Mouse (Mus musculus) v-Abl transformed pro-B cells (cell line): ENCODE measurements around the gene Ptgir.

Experiments used
- in situ Hi-C, 2 experiments: fragments of 400-800 bp; cut with MboI; formaldehyde crosslinking; loops; one replicate each; pipeline ENCODE4 v1.15.1; 2025; ENCODE audit not compliant: unreplicated experiment in 2 of 2

Gene Ptgir

GRCm38 (mm10) chr7:16912360-16912759 is 6.1 kb downstream of the Ptgir start:
- in situ Hi-C loops, result loop anchor here in 1 of 2 experiments (5.0 kb wide), 1 partner anchor 275 kb away; no protein-coding TSS in a partner anchor

GRCm38 (mm10) chr7:16913806-16914452 is 7.6 kb downstream of the Ptgir start:
- in situ Hi-C loops, result loop anchor here in 1 of 2 experiments (5.0 kb wide), 1 partner anchor 277 kb away; no protein-coding TSS in a partner anchor

DNA sequence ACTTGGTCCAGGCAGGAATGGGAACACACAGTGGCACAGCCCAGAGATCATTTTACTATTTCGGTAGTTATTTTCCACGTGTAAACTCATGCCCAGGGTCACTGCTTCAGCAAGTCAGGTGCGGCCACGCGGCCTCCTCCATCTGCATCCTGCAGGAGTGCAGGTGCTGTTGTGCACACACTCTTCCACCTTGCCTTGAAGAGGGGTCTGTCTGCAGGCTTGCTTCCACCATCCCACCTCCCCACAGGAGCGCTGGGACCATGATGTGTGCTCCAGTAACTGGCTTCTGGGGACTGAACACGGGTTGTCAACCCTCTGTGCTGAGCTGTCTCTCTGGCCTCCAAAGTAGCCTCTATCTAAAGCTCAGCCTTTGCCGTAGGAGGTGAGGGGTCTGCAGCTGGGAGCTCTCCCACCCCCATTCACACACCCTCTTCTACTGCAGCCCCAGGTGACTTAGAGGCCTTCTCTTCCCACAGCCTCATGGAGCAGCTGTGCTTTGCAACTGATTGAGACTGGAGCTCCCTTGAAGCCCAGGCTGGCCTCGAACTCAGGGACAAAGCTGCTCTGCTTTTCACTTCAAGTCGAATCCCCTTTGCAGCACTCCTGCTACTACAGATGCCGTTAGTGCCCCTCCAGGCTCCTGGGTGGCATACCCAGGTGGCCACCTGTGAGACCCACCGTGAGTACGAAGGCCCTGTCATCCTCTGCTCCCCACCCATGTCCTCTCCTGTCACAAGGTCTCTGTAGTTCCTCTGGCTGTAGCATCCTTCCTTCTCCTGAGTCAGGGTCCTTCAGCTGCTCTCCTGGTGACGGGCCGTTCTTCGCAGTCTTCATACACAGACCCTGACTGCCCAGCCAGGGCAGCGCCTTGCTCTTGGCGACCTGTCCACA is 8.4 kb downstream of the Ptgir start:
- in situ Hi-C loops, result loop anchor here in 1 of 2 experiments (5.0 kb wide), 1 partner anchor 277 kb away; no protein-coding TSS in a partner anchor

DNA sequence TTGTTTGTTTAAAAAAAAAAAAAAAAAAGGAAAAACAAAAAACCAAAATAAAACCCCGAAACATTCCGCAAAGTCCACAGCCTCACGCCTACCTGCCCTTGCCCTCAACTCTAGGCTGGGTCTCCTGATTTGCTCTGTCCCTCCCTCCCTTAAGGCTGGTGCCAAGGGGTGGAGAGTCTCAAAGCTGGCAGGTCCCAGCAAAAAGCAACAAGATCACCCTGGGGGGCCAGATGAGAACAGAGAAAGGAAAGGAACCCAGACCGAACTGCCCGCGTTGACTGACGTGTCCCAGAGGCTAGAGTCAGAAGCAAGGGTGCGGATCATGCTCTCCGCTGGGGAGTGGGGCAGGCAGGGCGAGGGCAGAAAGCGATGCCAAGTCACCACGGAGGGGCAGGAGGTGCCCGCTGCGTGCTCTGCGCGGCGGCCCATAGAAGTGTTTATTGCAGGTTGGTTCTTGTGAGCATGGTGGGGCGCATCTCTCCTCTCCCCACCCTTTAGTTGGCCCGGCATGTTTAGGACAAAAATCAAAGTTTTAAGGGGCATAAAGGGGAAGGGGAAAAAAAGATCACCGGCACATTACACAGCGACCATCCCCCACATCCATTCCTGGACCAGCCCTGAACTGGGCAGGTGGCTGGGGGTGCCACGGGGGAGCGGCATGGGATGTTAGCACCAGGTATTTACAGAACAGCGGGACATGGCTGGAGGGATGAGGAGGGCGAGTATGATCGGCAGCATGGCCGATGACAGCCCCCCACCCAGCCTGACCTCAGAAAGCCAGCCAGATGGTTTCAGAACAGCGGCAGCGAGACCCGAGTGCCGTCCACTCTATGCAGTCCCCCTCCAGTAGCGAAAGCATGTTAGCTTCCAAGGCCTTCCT is 9.4 kb downstream of the Ptgir start:
- in situ Hi-C loops, result no loop called here

DNA sequence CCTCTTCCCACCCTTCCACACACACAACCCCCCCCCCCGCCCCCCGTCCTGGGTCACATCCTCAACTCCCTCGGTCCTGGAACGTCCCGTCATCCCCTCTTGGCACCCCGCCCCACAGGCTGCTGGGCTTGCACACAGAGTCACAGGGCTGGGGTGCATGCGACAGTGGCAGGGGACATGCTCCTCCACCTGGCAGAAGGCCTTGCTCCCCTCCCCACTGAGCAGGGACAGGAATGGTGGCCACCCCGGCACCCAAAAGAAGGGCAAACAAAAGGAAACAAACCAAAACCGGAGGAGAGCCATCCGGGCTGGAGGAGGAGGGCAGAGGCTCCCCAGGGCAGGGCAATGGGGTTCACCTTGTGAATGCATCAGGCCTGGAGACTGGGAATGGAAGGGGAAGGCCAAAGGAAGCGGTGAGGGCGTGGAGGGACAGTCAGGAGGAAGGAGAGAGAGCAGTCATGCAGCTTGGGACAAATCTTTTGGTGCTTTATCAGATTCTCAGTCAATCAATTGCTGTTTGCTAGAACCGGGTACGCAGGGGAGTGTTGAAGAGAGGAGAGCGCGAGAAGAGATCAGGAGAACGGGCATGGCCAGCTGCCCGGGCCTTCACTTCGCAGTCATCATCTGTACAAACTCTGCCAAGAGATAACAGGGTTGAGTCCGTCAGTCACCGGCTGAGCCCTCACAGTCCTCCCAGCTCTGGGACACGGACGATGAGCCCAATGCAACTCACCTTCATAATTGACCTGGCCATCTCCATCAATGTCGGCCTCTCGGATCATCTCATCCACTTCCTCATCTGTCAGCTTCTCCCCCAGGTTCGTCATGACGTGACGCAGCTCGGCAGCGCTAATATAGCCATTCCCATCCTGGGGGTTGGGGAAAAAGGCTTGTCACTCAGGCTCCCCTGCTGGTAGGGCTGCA is 10.3 kb downstream of the Ptgir start:
- in situ Hi-C loops, result no loop called here

GRCm38 (mm10) chr7:16917447-16917846 is 11.2 kb downstream of the Ptgir start:
- in situ Hi-C loops, result no loop called here

DNA sequence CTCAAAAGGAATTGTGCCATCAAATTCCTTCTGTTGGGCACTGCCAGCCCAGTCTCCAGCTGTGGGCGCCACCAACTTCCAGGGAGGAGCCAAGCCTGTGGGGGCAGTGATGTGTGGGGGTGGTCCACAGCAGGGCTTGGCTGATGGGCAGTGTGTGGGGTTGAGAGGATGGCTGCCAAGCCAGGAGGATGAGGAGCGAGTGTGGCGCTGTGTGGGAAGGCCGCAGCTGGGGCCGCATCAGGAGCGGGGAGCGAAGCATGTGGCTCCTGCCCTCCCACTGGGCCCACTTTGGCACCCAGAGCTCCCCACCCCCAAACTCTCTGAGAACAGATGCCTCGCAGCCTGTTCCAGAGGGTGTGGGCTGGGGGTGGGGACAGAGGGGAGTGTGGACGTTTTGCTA is 11.7 kb downstream of the Ptgir start:
- in situ Hi-C loops, result no loop called here

GRCm38 (mm10) chr7:16918670-16919069 is 12.4 kb downstream of the Ptgir start:
- in situ Hi-C loops, result no loop called here

DNA sequence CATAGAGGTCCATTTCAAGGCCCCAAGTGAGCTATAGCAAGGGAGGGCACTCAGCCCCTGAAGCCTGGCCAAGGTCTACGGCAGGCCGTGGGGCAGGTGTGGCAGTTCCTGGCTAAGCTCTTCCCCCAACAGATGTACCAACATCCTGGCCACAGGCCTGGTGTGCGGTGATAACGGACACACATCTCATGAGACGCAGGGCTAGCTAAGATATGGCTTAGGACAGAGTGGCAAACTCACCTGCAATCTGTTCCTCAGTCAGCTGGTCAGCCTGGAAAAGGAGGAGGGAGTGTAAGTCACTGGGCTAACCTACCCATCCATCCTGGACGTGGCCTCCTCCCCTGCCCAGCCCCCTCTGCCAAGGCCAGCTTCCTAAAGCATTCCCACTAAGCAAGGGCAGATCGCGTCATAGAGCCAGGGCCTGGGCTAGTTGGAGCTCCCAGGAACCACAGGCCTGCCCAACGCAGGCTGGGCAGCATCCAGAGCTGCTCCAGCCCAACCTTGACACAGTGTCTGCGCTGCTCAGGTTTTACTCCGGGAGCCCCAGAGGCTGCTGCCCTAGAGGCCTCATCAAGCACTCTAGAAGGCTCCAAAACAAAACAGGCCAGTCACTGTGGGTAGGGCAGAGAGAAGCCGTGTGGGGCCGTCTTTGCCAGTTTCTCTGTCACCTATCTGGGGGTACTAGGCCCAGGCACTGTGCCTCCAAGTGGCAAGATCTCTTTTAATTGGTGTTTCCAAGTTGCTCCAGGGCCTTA is 13.3 kb downstream of the Ptgir start:
- in situ Hi-C loops, result loop anchor here (5.0 kb wide), 2 partner anchors 42 to 47 kb away; partner anchors contain the start of gene Dact3 (in 1 of the 2)

DNA sequence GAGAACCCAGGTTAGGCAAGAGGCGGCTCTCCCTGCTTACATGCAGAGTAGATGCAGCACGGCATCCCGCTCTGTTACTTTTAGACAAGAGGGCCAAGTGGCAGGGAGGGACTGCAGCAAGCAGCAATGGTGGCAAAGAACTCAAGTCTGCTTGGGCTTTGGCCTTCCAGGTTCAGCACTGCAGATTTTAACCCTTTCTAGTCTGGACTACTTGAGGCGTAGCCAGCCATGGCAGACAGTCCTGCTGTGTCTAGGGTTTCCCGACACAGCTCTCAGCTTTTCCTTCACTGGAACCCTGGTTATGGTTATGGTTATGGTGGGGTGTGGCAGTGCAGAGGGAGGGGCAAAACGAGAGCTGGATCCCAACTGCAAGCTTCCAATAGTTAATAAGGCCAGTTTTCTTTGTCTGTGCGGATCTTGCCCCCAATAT is 13.9 kb downstream of the Ptgir start:
- in situ Hi-C loops, result loop anchor here (5.0 kb wide), 2 partner anchors 43 to 48 kb away; partner anchors contain the start of gene Dact3 (in 1 of the 2)

GRCm38 (mm10) chr7:16920818-16921791 is 14.8 kb downstream of the Ptgir start:
- in situ Hi-C loops, result loop anchor here (5.0 kb wide), 2 partner anchors 44 to 49 kb away; partner anchors contain the start of gene Dact3 (in 1 of the 2)

DNA sequence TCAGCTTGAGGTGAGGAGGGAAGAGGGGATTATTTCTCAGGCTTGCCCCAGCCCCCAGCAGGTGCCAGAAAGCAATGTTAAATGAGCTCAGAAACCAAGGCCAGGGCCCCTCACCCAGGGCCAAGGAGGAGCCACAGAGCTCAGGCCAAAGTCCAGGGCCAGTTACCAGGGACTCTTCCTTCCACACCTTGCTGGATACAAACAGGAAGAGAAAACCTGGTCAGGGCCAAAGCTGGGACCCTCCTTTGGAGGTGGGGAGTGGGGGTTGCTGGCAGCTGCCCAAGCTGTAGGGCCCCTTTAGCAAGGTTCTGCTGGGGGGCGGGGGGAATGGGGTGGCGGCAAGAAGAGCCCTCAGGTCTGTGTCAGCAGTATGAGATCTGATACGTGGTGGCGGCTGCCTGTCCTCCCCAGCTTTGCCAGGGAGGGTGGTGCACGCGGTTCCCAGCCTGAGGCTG is 15.6 kb downstream of the Ptgir start:
- in situ Hi-C loops, result loop anchor here (5.0 kb wide), 2 partner anchors 45 to 50 kb away; partner anchors contain the start of gene Dact3 (in 1 of the 2)

GRCm38 (mm10) chr7:16922360-16922973 is 16.2 kb downstream of the Ptgir start:
- in situ Hi-C loops, result loop anchor here (5.0 kb wide), 2 partner anchors 45 to 50 kb away; partner anchors contain the start of gene Dact3 (in 1 of the 2)

GRCm38 (mm10) chr7:16923283-16924036 is 17.2 kb downstream of the Ptgir start:
- in situ Hi-C loops, result loop anchor here (5.0 kb wide), 2 partner anchors 46 to 51 kb away; partner anchors contain the start of gene Dact3 (in 1 of the 2)

GRCm38 (mm10) chr7:16924037-16924834 is 17.9 kb downstream of the Ptgir start, which contains the start of gene Calm3:
Gene Calm3, minus strand, starts transcription at chr7:16924114.
- in situ Hi-C loops, result loop anchor here (5.0 kb wide), 2 partner anchors 47 to 52 kb away; partner anchors contain the start of gene Dact3 (in 1 of the 2)
